Mouse (Mus musculus) liver, embryonic 14.5 days (tissue): Measurements from ENCODE around the gene Efcab10. TPM values are rescaled to one million over a fixed set of nuclear protein-coding genes. Genes with fewer than 3 reads are reported as not detected.

Experiments used
- ATAC-seq: fragments of 200-750 bp; cut with Nextera tagmentation; 2 replicates; pipeline ENCODE4 v1.8.0; 2017; ENCODE audit warnings: moderate number of reproducible peaks, mild to moderate bottlenecking, moderate library complexity; ENCODE audit not compliant: insufficient read depth
- DNase-seq, 3 experiments: peaks; one replicate each; pipeline ENCODE4 v3.0.0-alpha.2; 2012 to 2013; ENCODE audit warnings: low read depth in 3 of 3, low spot score in 3 of 3
- H3K27ac ChIP-seq: fragments of 300-500 bp; sonication (generic); 2 replicates; pipeline ENCODE4 v1.5.1; 2014; ENCODE audit warnings: moderate library complexity, mild to moderate bottlenecking, control low read depth, inconsistent platforms
- H3K27me3 ChIP-seq: fragments of 300-500 bp; sonication (generic); 2 replicates; pipeline ENCODE4 v1.6.1; 2014; ENCODE audit warnings: mild to moderate bottlenecking, low read length, moderate library complexity; ENCODE audit not compliant: control insufficient read depth, insufficient read depth
- H3K36me3 ChIP-seq: fragments of 300-500 bp; sonication (generic); replicated peaks from 2 replicates; pipeline ENCODE4 v1.6.1; 2014; ENCODE audit warnings: low read depth; ENCODE audit not compliant: control insufficient read depth, insufficient read depth
- H3K4me1 ChIP-seq, 2 experiments: fragments of 200-500 bp in 1 of 2; fragments of 300-500 bp in 1 of 2; sonication (generic) in 1 of 2; replicated peaks; 2 replicates each; pipeline ENCODE4 v1.6.1; 2012 to 2014; ENCODE audit warnings: antibody characterized with exemption in 1 of 2, inconsistent platforms in 1 of 2, low read length in 1 of 2; ENCODE audit not compliant: control insufficient read depth in 2 of 2, insufficient read depth in 2 of 2
- H3K4me2 ChIP-seq: fragments of 300-500 bp; sonication (generic); 2 replicates; pipeline ENCODE4 v1.6.1; 2014; ENCODE audit warnings: low read depth, mild to moderate bottlenecking, control low read depth, moderate library complexity
- H3K4me3 ChIP-seq, 2 experiments: fragments of 200-500 bp in 1 of 2; fragments of 300-500 bp in 1 of 2; sonication (generic) in 1 of 2; 2 replicates each; pipeline ENCODE4 v1.5.1; 2012 to 2014; ENCODE audit warnings: low read depth in 2 of 2, low read length in 2 of 2, mild to moderate bottlenecking in 2 of 2, control low read depth in 1 of 2, inconsistent platforms in 1 of 2, moderate library complexity in 1 of 2; ENCODE audit not compliant: insufficient read depth in 1 of 2
- H3K9ac ChIP-seq: fragments of 300-500 bp; sonication (generic); replicated peaks from 2 replicates; pipeline ENCODE4 v1.6.1; 2014; ENCODE audit warnings: mild to moderate bottlenecking, control low read depth, moderate library complexity
- H3K9me3 ChIP-seq: fragments of 300-500 bp; sonication (generic); 2 replicates; pipeline ENCODE4 v1.6.1; 2016; ENCODE audit warnings: low read length, mixed read lengths; ENCODE audit not compliant: control insufficient read depth
- CTCF ChIP-seq: IDR thresholded peaks from 2 replicates; pipeline ENCODE4 v1.5.1; 2016; ENCODE audit warnings: antibody characterized with exemption, low read depth, control low read depth
- EP300 ChIP-seq: IDR thresholded peaks from 2 replicates; pipeline ENCODE4 v1.6.1; 2016; ENCODE audit warnings: antibody characterized with exemption, low read depth
- WGBS: fragments of 180-500 bp; shearing (Covaris S2); extraction: QIAGEN DNeasy Blood & Tissue Kit; methylation state at CpG from one replicate; pipeline ENCODE4 v1.1.7; 2014; ENCODE audit not compliant: insufficient replicate concordance; 5-methylcytosine and 5-hydroxymethylcytosine counted together
- polyA plus RNA-seq, 2 experiments: library from polyadenylated mRNA; depleted of rRNA in 1 of 2; stranded (reverse) in 1 of 2; unstranded in 1 of 2; fragments of >200 nt; fragmentation: Nextera tagmentation in 1 of 2; extraction: Ambion mirVana in 1 of 2; gene quantifications; 2 replicates each; pipeline versions ENCODE4 v1.2.1 to v1.2.3; 2012 to 2014

The Efcab10 gene
- polyA plus RNA-seq, 2 experiments: not detected

DNA sequence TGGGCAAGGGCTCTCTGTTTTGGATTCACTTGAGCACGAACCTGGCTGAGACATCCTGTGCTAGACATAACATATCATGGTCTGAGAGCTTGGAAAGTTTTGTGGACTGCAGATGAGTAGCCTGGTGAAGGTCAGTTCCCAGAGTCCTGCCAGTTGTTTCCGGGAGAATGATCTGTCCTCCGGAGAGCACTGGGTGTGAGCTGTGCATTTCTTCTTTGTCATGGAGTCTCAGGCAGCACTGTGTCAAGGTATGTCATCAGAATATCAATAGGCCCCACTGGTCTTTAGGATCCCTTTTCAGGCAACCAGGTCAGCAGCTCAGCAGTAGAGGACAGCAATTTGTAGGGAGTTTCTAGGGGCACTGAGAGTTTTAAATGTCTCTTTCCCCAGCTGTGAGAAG, 32.6 kb downstream of the Efcab10 start:
- Histone ChIP-seq H3K4me1 (no peaks in the 10 kb centered on the region; a peak in 1 of 4 replicates), H3K4me2 (no peak overlapping the region), H3K9ac (no peak overlapping the region), H3K4me3 (no peak overlapping the region), H3K9me3 (no peaks in the 10 kb centered on the region), H3K27me3 (no peaks in the 10 kb centered on the region), H3K36me3 (no peaks in the 10 kb centered on the region), H3K27ac (no peak overlapping the region)
- ATAC-seq (no peak), DNase-seq (no peak)
- 22% methylated on average over 3 of the region's 3 CpGs for WGBS
- TF ChIP-seq EP300: no peak
- no peak for TF ChIP-seq CTCF

DNA sequence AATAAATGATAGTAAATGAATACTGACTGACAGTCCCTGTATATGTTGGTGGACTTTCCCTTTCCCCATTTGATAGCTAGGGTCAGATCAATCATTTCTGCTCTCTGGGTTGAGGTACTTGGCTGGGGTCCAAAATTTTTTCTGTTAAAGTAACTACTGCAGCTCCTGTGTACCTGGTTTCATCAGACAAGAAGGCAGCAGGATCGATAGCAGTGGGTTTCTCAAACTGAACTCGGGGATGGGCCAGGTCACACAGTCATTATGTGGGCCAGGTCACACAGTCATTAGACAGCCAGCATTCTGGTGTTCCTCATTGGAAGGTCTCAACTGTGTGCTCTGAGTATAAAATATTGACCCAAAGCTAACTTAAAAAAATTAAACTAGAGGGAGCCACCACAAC, 33.1 kb downstream of the Efcab10 start:
- Histone ChIP-seq H3K27me3 (no peaks in the 10 kb centered on the region), H3K4me2 (no peak overlapping the region), H3K27ac (no peak overlapping the region), H3K4me1 (no peaks in the 10 kb centered on the region; a peak in 1 of 4 replicates), H3K9ac (no peak overlapping the region), H3K36me3 (no peaks in the 10 kb centered on the region), H3K9me3 (no peaks in the 10 kb centered on the region), H3K4me3 (no peak overlapping the region)
- no peak for ATAC-seq
- no peak for DNase-seq
- 55% methylated on average over 2 of the region's 2 CpGs for WGBS
- no peak for TF ChIP-seq EP300

DNA sequence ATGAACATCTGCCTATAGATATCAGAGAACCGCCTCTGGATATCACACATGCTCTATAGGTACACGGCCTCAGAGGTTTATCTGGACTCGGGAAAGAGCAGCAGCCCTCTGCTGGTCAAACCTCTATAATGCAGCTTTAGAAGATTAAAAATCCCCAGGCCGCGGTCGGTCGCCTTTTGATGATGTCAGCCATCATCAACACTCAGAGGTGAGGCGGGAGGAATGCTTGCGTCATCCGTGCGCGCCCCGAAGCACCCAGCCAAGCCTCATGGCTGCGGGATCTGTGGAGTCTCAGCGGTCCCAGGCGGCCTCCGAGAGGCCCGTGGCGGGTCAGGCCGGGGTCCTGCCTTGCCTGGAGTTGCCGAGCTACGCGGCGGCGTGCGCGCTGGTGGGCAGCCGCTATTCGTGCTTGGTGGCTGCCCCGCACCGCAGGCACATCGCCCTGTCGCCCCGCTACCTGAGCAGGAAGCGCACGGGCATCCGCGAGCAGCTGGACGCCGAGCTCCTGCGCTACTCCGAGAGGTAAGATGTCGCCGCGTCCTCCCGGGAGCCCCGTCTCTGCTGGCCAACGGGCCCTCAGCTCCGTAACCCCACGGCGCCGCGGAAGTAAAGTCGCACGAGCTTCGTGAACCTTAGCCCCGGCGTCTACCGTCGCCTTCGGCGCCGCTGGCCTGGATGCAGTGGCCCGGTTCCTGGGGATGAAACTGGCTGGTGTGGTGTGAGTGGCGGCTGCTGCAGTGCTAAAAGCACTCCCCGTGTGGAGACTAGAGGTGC, 34.9 kb downstream of the Efcab10 start, which contains the start of gene Twistnb:
Gene Twistnb, plus strand, starts transcription at position 249 of the 774 bp plus-strand sequence.
- H3K4me2 ChIP-seq: peak within 1 kb of the TSS; percentile 69
- no peaks in the 10 kb centered on the region for H3K36me3 ChIP-seq
- no peaks in the 10 kb centered on the region; a peak in 1 of 4 replicates for H3K4me1 ChIP-seq
- peak within 1 kb of the TSS; percentile 85 to 86 for H3K4me3 ChIP-seq
- ATAC-seq: peak; percentile 96
- H3K27me3 ChIP-seq: no peaks in the 10 kb centered on the region
- peak; percentile 92 to 95 (median 94) for DNase-seq
- H3K27ac ChIP-seq: peak within 1 kb of the TSS; percentile 1; the same call in 1 of the 2 replicates
- peak; percentile 85 for TF ChIP-seq CTCF
- no peak for TF ChIP-seq EP300
- WGBS: under 1% methylated on average over 65 of the region's 66 CpGs
- peak within 1 kb of the TSS; percentile 79 for H3K9ac ChIP-seq
- no peaks in the 10 kb centered on the region for H3K9me3 ChIP-seq

DNA sequence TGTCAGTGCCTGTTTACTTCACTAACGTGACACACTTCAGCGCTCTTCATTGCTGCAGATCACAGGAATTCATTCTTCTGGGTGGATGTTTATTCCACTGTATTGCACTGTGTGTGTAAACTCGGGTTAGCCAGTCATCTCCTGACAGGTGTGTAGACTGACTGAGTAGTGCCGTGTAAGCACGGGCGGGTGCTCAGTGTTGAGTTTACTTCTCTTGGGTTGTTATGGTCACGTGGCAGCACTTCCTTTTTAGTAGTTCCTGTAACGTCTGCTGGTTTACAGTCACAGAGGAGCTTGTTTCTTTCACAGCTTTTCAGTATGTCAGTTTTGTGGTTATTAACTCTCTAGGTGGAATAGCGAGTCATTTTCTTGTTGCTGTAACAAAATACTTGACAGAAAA, 39.2 kb downstream of the Efcab10 start:
- no peaks in the 10 kb centered on the region for H3K9me3 ChIP-seq
- H3K4me2 ChIP-seq: no peak overlapping the region
- no peaks in the 10 kb centered on the region; a peak in 1 of 4 replicates for H3K4me1 ChIP-seq
- DNase-seq: no peak
- H3K36me3 ChIP-seq: no peaks in the 10 kb centered on the region
- no peak overlapping the region for H3K27ac ChIP-seq
- 0 out of 4 replicates have a peak overlapping the region, but pooled peaks of 1 of the 2 experiments have one; percentile 14 for H3K4me3 ChIP-seq
- no peaks in the 10 kb centered on the region for H3K27me3 ChIP-seq
- ATAC-seq: no peak
- WGBS: 37% methylated on average over 9 of the region's 9 CpGs
- no peak overlapping the region for H3K9ac ChIP-seq
- TF ChIP-seq EP300 (no peak), CTCF (no peak)

DNA sequence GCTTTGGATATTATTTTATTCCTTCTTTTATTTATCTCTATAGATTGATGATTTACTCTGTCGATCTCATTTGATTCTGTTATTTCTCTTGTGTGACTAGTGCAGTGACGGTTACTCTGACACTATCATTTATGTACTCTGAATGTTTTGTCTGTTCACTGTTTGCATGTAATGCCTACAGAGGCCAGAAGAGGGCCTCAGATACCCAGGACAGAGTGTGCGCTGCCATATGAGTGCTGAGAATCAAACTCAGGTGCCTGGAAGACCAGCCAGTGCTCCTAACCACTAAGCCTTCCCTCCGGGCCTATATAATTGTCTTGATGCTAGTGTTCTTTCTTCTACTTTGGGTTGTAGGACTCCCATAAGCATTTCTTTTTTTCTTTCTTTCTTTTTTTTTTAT, 40.1 kb downstream of the Efcab10 start:
- Histone ChIP-seq H3K36me3 (no peaks in the 10 kb centered on the region), H3K4me3 (no peak overlapping the region), H3K9me3 (no peaks in the 10 kb centered on the region), H3K4me1 (no peaks in the 10 kb centered on the region; a peak in 1 of 4 replicates), H3K27ac (no peak overlapping the region), H3K4me2 (no peak overlapping the region), H3K9ac (no peak overlapping the region), H3K27me3 (no peaks in the 10 kb centered on the region)
- 85% methylated on average over 4 of the region's 4 CpGs for WGBS
- DNase-seq (no peak), ATAC-seq (no peak)
- TF ChIP-seq EP300: no peak
- peak; percentile 49 for TF ChIP-seq CTCF

Other genes with a start within 250 kb of the Efcab10 start
- 11.9 and 13.3 TPM in 2 replicates for gene Atxn7l1, start 247.2 kb upstream of the Efcab10 start, polyA plus RNA-seq (2012; rRNA removed)
- 13.9 and 15.2 TPM in 2 replicates for gene Atxn7l1, start 247.2 kb upstream of the Efcab10 start, polyA plus RNA-seq (2014; fragmentation: Nextera tagmentation; extraction: Ambion mirVana)
- 2.2 and 4.0 TPM in 2 replicates for gene Twistnb, start 34.8 kb downstream of the Efcab10 start, polyA plus RNA-seq (2012; rRNA removed)
- gene Twistnb, start 34.8 kb downstream of the Efcab10 start, polyA plus RNA-seq (2014; fragmentation: Nextera tagmentation; extraction: Ambion mirVana): 34.3 and 37.1 TPM in 2 replicates